Mouse (Mus musculus) lung, adult 2 months (tissue): ENCODE measurements around the gene Aes.

Source experiments
- CTCF ChIP-seq: fragments of 200-500 bp; IDR thresholded peaks from 2 replicates; pipeline ENCODE4 v1.5.1; 2011; ENCODE audit warnings: mild to moderate bottlenecking, low read length, control low read depth; ENCODE audit not compliant: insufficient read depth
- POLR2A ChIP-seq: fragments of 200-500 bp; IDR thresholded peaks from 2 replicates; pipeline ENCODE4 v1.6.1; 2011; ENCODE audit warnings: low read depth, mild to moderate bottlenecking, control low read depth, low read length, borderline replicate concordance; ENCODE audit errors: extremely low read depth

DNA sequence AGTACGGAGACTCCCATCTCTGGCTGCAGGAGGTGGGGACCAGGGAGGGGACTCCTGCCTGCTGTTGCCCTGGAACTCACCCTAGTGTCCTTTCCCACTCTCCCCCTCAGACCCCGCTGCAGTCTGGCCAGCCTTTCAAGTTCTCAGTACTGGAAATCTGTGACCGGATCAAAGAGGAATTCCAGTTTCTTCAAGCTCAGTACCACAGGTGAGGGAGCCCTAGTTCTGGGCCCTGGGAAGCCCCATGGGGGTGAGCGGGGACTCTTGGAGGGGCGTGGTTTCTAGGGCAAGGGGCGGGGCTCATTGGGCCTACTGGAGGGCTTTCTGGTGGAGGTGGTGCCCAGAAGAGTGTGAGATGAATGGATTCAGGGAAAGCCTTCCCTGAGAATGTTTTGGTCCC lies 16.4 kb downstream of the Aes start:
- TF ChIP-seq CTCF (no peak), POLR2A (no peak)
